Mouse (Mus musculus) gonadal fat pad, adult 2 months (tissue): ENCODE data around the gene Hoxa13. TPM values are rescaled to one million over a fixed set of nuclear protein-coding genes. Genes with fewer than 3 reads are reported as not detected.

Experiments
- DNase-seq: peaks from one replicate; pipeline ENCODE4 v3.0.0-alpha.2; 2012; ENCODE audit warnings: low read depth
- polyA plus RNA-seq: library from polyadenylated mRNA; depleted of rRNA; stranded (reverse); fragments of >200 nt; gene quantifications from 2 replicates; pipeline ENCODE4 v1.2.3, GENCODE M21; 2012

The Hoxa13 gene
- polyA plus RNA-seq, 1 experiment: 0.11 TPM

DNA sequence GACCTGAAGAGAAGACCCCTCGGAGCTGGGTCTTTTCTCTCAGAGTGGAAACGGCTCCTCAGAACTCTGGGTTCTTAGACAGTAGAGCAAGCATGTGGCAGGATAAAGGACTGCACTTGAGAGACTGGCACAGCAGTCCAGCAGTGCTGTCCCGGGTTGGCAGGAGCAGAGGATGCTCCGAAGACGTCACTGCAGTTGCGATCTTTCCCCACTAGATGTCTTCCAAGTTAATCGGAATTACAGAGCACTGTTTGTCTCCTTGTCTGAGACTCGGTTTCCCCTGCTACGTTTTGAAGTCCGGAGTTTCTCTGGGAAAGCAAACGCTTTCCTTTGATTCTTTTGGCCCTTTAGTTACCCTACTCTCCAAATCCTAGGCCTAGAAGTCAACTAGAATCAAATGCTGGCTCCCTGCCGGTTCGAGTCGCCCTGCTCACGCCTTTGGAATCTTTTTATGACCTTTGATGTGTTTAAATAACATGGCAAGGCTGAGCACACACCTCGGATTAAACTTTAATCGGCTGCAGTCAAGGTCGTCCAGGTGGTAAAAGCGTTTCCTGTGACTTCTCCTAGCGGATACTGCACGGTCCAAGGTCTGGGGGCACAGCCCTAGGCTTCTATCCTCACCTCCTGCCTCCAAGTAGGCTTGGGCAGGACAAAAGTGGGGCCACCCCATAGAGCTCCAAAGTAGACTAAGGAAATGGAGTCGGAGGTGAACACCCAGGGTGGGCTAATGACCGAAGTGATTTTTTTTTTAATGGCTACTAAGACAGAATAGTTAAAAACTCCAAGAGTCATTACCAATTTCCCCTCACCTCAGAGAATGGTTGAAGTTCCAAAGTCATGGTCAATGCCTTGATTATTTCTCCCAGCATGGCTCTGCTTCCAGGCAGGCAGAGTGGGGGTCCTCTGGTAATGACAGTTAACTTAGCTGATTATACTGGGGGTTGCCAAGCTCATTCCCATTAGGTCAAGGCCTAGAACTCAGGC lies 10.1 kb upstream of the Hoxa13 start:
- no peak for DNase-seq

GRCm38 (mm10) chr6:52268756-52269155 lies 8.1 kb upstream of the Hoxa13 start:
- DNase-seq: no peak

DNA sequence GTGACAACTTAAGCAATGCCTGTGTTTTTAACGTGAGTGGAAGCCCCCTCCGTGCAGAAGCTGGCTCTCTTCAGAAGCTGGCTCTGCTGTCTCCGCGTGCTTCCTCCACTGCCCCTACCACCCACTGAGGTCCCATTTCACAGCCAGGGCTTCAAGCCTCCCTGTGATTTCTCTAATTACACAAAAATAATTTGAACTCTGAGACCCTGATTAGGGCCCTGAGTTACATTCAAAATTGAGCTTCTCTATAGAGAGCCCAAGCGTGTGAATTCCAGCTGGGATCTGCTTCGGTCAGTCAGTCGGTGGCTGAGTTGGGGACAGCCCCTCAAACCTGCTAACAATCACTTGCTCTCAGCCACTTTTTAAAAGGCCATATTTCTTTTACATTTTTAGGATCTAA lies 7.7 kb upstream of the Hoxa13 start:
- no peak for DNase-seq

GRCm38 (mm10) chr6:52267691-52268090 lies 7.0 kb upstream of the Hoxa13 start:
- DNase-seq: no peak

DNA sequence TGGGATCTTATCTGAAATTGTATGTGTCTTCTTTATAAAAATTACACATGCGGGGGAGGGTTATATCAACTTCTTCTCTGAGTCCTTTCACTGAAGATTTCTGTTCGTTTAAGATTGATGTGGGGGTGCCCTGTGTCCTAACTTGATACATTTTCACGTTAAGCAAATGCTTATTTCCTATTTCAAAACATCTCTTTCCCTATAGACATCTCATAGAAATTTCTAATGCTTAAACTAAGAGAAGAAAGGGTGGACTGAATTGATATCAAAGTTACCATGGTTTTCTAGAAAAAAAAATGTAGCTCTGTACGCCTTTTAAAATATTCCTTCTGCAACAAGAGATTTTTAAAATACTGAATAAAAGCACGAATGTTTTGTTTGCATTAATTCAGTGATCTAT lies 6.5 kb upstream of the Hoxa13 start:
- no peak for DNase-seq

- no peak for DNase-seq
These were observed 5.9 kb upstream of the Hoxa13 start for GRCm38 (mm10) chr6:52266666-52266985.

DNA sequence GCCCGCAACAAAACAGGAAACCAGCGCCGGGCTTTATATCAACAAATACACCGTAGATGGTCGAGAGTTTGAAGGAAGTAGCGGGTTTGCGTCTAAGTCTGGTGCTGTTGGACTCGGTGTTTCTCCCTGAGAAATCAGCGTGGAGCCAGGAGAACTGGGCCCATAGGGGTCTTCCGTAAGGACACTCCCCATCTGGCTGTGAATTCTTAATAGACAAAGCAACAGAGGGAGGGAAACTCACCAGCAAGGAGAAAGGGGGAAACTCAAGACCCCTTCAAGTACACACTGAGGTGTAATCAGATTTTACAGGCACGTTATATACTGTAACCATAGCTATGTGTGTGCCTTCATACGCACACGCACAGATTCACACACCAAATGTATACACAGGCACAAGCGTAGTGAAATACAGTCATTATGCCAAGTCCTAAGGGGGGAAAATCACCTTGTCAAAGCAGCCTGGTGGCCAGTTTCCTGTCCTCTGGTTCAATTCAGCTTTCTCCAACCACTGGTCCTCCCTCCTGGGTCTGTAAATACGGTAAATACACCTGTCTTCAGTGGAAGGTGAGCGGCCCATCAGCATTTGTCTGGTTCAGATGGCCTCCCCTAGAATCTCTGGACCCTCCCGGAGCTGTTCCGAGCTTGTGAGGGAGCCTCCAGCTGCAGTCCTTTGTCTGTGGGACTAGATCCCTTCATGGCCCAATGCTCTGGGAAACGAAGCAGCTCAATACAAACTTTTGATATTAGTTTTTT lies 5.4 kb upstream of the Hoxa13 start:
- no peak for DNase-seq

- DNase-seq: no peak
These were observed 4.7 kb upstream of the Hoxa13 start for GRCm38 (mm10) chr6:52265306-52265912.

DNA sequence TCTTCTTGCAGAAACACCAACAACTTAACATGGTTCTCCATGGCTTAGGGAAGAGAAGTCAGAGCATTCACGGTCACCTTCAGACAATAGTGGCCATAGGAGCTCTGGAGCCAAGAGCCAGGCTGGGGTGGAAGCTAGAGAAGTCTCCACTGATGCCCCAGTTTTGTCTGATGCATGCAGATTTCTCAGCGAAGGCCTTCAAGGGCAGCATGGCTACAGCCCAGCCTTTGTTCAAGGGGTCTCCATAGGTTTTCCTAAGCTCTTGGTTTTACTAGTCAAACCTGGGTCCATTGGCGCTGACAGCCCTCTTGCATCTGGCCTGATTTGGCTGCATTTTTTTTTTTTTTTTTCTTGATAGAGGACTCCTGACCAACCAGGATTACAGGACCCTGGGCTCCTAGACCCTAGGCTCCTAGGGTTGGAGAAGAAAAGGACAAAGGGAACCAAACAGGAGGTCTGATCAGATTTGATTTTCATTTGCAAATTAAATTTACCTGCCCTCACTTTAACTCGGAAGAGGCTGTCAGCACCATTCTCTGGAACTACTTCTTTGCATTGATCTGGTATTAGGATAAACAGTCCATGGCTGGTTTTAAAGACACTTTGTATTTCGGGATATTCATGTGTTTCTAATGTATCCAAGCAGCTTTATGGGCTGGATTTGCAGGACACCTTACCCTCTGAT lies 3.6 kb upstream of the Hoxa13 start:
- DNase-seq: no peak

DNA sequence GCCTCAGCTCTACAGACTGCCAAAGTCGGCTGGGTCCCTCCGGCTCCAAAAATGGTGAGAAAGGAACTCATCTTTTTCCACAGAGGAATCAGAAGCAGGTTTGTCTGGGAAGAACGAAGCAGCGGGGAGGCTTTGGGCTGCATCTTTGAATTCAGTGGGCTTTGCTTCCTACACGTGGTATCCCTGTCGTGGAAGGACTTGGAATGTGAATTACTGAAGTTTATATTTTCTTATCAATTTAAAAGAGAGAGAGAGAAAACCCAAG lies 2.6 kb upstream of the Hoxa13 start:
- no peak for DNase-seq

DNA sequence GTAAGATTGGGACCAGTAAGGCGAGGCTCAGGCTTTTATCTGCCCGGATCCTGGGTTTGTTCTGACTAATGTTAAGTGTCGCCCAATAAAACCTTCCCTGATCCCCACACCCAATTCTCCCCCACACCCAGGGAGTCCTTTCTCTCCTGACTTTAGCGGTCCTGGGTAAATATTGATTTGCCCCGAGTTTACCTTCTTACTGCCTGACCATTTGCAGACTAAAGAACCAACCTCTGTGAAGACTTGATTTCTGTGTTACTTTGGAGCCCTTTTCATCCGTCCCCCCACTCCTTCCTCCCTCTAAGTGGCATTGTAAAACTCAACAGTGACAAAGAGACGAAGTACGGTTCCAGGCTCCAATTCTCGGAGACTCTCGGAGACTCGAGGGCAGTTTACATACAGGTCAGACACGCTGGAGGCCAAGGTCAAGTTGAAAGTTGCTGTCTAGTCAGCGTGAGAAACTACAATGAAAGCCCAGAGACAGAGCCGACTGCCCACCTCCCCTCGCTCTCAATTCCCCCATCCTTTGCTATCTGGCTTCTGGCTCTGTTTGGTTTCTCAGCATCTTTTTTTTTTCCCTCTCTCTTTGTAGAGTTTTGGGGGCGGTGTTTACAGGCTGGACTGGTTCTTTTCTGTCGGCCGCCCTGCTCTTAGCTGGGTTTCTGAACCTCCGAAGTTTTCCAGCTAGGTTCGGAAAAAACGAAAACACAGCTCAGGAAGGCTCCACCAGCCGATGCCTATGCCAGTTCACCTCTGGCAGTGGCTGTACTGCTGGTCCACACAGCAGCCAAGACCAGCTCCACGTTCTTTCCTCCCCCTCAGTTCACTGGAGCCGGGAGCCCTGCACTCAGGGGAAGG lies 2.0 kb upstream of the Hoxa13 start:
- no peak for DNase-seq

DNA sequence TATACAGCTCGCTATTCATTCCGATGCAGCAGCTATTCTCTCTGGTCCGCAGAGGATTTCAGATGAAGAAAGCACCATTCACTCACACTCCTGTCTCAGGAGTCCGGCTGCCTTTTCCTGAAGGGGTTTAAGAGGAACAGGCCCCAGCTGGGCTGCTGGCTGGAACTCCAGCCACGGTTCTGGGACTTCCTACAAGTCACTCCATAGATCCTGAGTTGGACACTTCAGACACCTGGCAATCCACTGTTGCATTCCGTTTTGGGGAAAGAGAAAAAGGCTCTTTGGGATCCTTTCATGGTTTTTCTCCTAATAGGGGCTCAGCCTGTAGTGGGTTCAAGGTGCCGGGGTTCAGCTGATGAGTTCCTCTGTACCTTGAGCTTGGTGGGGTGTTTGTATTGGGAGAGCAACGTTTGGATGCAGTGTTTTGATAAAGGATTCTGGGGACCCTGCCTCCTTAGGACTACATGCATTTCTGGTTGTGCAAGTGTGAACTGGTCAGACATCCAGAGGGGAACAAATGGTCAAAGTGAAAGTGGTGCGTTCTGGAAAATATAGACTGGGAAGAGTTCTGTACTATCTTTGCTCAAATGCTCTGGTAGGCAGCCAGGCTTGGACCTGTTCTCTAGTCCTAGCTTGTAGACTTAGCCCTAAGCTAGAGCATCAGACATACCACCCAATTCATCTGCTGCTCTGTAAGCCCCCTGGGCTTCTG lies 1.2 kb upstream of the Hoxa13 start:
- DNase-seq: no peak

DNA sequence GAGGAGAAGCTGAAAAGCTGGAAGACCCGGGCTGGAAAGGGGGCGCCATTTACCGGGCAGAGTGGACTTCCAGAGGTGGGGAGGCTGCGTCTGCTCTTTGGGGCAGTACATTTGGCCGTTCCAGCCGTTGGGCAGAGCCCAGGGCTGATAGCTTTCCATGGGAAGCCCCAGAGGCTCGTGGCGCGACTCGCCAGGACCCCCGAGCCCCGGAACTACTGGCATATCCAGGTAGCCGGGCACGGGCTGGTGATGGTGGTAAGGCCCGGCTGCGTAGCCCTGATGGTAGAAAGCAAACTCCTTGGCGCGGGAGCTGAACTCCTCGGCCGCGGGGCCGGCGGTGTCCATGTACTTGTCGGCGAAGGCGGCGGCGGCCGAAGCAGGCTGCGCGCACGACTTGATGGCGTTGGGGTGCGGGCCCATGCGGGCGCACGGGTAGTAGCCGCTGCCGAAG lies 844 bp downstream of the Hoxa13 start:
- DNase-seq: no peak

DNA sequence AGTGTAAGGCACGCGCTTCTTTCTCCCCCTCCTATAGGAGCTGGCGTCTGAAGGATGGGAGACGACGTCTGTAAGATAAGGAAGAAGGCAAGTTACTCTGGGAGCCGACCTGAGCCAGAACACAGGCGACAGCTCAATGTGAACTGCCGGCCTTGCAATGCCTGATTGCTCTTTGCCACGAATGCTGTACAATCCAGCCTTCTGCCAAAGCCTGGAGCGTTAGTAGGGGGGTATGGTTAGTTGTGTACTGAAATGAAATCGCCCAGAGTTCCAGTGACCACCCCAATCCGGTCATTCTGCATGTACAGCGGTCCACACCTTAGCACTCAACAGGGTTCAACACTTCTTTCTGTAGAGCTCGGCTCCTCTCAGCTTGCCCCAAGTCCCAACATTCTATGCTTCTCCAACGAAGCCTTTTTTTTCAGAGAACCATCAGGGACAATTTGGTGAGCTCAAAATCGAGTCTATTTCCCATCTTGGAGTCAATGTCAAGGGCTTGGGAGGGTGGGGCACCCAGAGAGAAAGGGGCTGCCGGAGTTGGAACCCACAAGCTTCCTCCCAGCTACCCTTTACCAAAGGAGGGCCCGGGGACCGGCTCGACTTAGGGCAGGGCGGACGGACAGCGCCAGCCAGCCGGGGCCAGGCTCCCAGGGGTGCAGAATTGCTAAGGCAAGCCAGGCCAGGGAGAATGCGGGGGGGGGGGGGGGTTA lies 1.4 kb downstream of the Hoxa13 start:
- no peak for DNase-seq

GRCm38 (mm10) chr6:52256956-52257355 lies 3.7 kb downstream of the Hoxa13 start:
- DNase-seq: no peak

GRCm38 (mm10) chr6:52253511-52254500 lies 6.9 kb downstream of the Hoxa13 start:
- DNase-seq: no peak

GRCm38 (mm10) chr6:52252775-52253376 lies 7.8 kb downstream of the Hoxa13 start:
- no peak for DNase-seq
